ENCODE assay signal across 21 mouse cellular contexts in the genomic region with DNA sequence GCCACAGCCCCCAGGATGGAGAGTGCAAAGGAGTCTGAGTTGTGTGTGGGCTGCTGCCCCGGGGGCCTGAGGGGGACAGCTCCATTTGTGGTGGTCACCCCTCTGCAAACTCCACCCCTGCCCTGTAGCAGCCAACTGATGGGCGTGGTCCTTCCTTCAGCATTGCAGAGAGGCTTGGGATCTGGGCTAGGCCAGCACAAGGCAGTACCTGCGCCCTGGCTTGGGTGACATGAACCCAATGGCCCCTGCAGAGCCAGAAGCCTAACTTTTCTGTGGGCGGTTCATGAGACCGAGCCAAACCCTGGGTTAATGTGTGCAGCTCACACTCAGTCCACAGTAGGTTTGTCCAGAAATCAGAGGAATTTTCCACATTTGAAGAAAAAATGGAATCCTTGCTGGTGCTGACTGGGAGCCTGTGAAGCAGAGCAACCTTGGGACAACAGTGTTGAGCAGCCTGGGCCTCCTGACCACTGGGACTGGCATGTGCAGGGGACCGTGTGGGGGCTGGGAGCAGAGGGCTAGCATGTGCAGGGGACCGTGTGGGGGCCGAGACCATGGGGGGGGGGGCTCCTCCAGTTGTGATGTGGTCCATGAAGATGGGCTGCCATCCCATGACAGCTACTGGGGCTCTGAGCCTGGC. TPM values are rescaled to one million over a fixed set of nuclear protein-coding genes. Genes with fewer than 3 reads are reported as not detected.
DNase-seq lines count a peak whose midpoint lies in the region; ATAC-seq lines count a peak whose summit lies in the region.
"Had no signal": no experiment of that assay in that cellular context is flagged by ENCODE, and none has a peak within 500 bp of the region (broad histone marks: within the 10 kb centered on the region; RNA-seq: fewer than 3 reads in every experiment).

No protein-coding gene starts in this region.

- intact Hi-C loops in left cerebral cortex, postnatal 14 days (cut with DNase I), result no loop called here

- no peak for ATAC-seq in kidney, embryonic 15.5 days (replicated peaks; ENCODE audit: low FRiP score)
- peak; percentile 12; the same call in 1 of the 2 replicates for ATAC-seq in liver, embryonic 16.5 days (ENCODE audit: low read depth)
- ATAC-seq: forebrain, embryonic 15.5 days; intestine, embryonic 16.5 days had no signal

- no peak overlapping the region for H3K9ac ChIP-seq in kidney, embryonic 15.5 days
- H3K9ac ChIP-seq in liver, embryonic 16.5 days (ENCODE audit: low read depth, low read length), result peak overlapping the region; percentile 27
- H3K9ac ChIP-seq: forebrain, embryonic 15.5 days; hindbrain, embryonic 15.5 days; lung, embryonic 15.5 days; neural tube, embryonic 12.5 days had no signal

- H3K4me1 ChIP-seq in kidney, embryonic 15.5 days, result no peaks in the 10 kb centered on the region
- peaks cover 44% of the 10 kb centered on the region for H3K4me1 ChIP-seq in liver, embryonic 16.5 days (ENCODE audit: control insufficient read depth, low read depth, low read length)
- H3K4me1 ChIP-seq: forebrain, embryonic 15.5 days; hindbrain, embryonic 15.5 days; lung, embryonic 15.5 days; neural tube, embryonic 12.5 days had no signal

- H3K27ac ChIP-seq in kidney, embryonic 15.5 days, result no peak overlapping the region
- H3K27ac ChIP-seq in liver, embryonic 16.5 days (ENCODE audit: low read length), result peak overlapping the region; percentile 77
- H3K27ac ChIP-seq: forebrain, embryonic 15.5 days; hindbrain, embryonic 15.5 days; left cerebral cortex, adult 2 months; lung, embryonic 15.5 days; neural tube, embryonic 12.5 days had no signal

- no peak overlapping the region for H3K4me3 ChIP-seq in kidney, embryonic 15.5 days (replicated peaks)
- peak overlapping the region; percentile 6; the same call in 1 of the 2 replicates for H3K4me3 ChIP-seq in liver, embryonic 16.5 days (ENCODE audit: low read depth, low read length)
- H3K4me3 ChIP-seq: forebrain, embryonic 15.5 days; hindbrain, embryonic 15.5 days; left cerebral cortex, adult 2 months; lung, embryonic 15.5 days; neural tube, embryonic 12.5 days had no signal

- DNase-seq in kidney, adult 8-10 months, result peak; percentile 91 to 92
- peak; percentile 94 for DNase-seq in kidney, adult 9 months
- DNase-seq in liver, result peak; percentile 63
- DNase-seq in cerebellum, adult 8-10 months, result no peak
- DNase-seq in heart, postnatal 4 days, result no peak
- DNase-seq in left cerebral cortex, postnatal 14 days (ENCODE audit: low spot score in 2 of 2), result no peak
- DNase-seq: adrenal gland, postnatal 36 days; cerebellum, adult 18-20 months; gastrocnemius, postnatal 25 days; lung, postnatal 4 days; right cerebral cortex, postnatal 4 days; thymus, postnatal 4 days had no signal

- no peak overlapping the region for H3K4me2 ChIP-seq in kidney, embryonic 15.5 days
- H3K4me2 ChIP-seq in liver, embryonic 16.5 days (ENCODE audit: low read depth, low read length), result peak overlapping the region; percentile 46
- H3K4me2 ChIP-seq: forebrain, embryonic 15.5 days; heart, embryonic 11.5 days; hindbrain, embryonic 15.5 days; lung, embryonic 15.5 days; neural tube, embryonic 12.5 days had no signal

- no peaks in the 10 kb centered on the region for H3K9me3 ChIP-seq in kidney, embryonic 15.5 days (replicated peaks)
- H3K9me3 ChIP-seq in liver, embryonic 16.5 days (replicated peaks; ENCODE audit: control insufficient read depth, low read length), result no peaks in the 10 kb centered on the region
- H3K9me3 ChIP-seq: forebrain, embryonic 15.5 days; hindbrain, embryonic 15.5 days; lung, embryonic 15.5 days; neural tube, embryonic 12.5 days had no signal

- no peaks in the 10 kb centered on the region for H3K27me3 ChIP-seq in kidney, embryonic 15.5 days
- H3K27me3 ChIP-seq in liver, embryonic 16.5 days (ENCODE audit: control insufficient read depth, insufficient read depth, low read depth, low read length), result no peaks in the 10 kb centered on the region
- H3K27me3 ChIP-seq: forebrain, embryonic 15.5 days; hindbrain, embryonic 15.5 days; lung, embryonic 15.5 days; neural tube, embryonic 12.5 days had no signal

- WGBS in kidney, embryonic 15.5 days, result 84% methylated on average over 8 of the region's 8 CpGs
- WGBS in liver, embryonic 16.5 days (ENCODE audit: insufficient replicate concordance), result 68% methylated on average over 8 of the region's 8 CpGs

- H3K36me3 ChIP-seq in kidney, embryonic 15.5 days, result peaks cover 86% of the 10 kb centered on the region
- peaks cover 36% of the 10 kb centered on the region for H3K36me3 ChIP-seq in liver, embryonic 16.5 days (ENCODE audit: control insufficient read depth, insufficient read depth)

RNA-seq across cellular contexts. Expression of gene Fahd1, which starts 7.8 kb away (rescaled TPM):
- 39.3 and 40.8 TPM in 2 replicates for polyA plus RNA-seq in kidney, embryonic 15.5 days (2015; fragmentation: Nextera tagmentation; extraction: Ambion mirVana)
- polyA plus RNA-seq in liver, embryonic 16.5 days (2015; fragmentation: Nextera tagmentation; extraction: Ambion mirVana), result 46.3 and 47.3 TPM in 2 replicates
- 10 to 100 TPM; 50.3 to 53.0 TPM for total RNA-seq in heart, postnatal 4 days (2021)
- total RNA-seq in left cerebral cortex, postnatal 14 days (2021), result 10 to 100 TPM; 15.8 to 19.4 TPM

RNA-seq across cellular contexts. Expression of gene Igfals, which starts 7.8 kb away (rescaled TPM):
- 1.7 and 2.1 TPM in 2 replicates for polyA plus RNA-seq in kidney, embryonic 15.5 days (2015; fragmentation: Nextera tagmentation; extraction: Ambion mirVana)
- polyA plus RNA-seq in liver, embryonic 16.5 days (2015; fragmentation: Nextera tagmentation; extraction: Ambion mirVana), result 11.0 and 11.7 TPM in 2 replicates
- total RNA-seq in heart, postnatal 4 days (2021), result 1 to 10 TPM; 2.9 to 3.5 TPM
- total RNA-seq in left cerebral cortex, postnatal 14 days (2021), result not detected
- total RNA-seq: left cerebral cortex, adult 2 months had no signal
- polyA plus RNA-seq: heart, embryonic 11.5 days had no signal

RNA-seq across cellular contexts. Expression of gene Hagh, which starts 18.0 kb away (rescaled TPM):
- polyA plus RNA-seq in kidney, embryonic 15.5 days (2015; fragmentation: Nextera tagmentation; extraction: Ambion mirVana), result 52.3 and 53.4 TPM in 2 replicates
- 124 and 125 TPM in 2 replicates for polyA plus RNA-seq in liver, embryonic 16.5 days (2015; fragmentation: Nextera tagmentation; extraction: Ambion mirVana)
- total RNA-seq in heart, postnatal 4 days (2021), result 10 to 100 TPM; 77.6 to 82.3 TPM
- 100 to 1,000 TPM; 120 to 135 TPM for total RNA-seq in left cerebral cortex, postnatal 14 days (2021)

RNA-seq across cellular contexts. Expression of gene Nubp2, which starts 28.2 kb away (rescaled TPM):
- 54.2 and 57.8 TPM in 2 replicates for polyA plus RNA-seq in kidney, embryonic 15.5 days (2015; fragmentation: Nextera tagmentation; extraction: Ambion mirVana)
- polyA plus RNA-seq in liver, embryonic 16.5 days (2015; fragmentation: Nextera tagmentation; extraction: Ambion mirVana), result 53.2 and 55.5 TPM in 2 replicates
- total RNA-seq in heart, postnatal 4 days (2021), result 10 to 100 TPM; 25.6 to 27.0 TPM
- total RNA-seq in left cerebral cortex, postnatal 14 days (2021), result 10 to 100 TPM; 35.7 to 37.4 TPM

RNA-seq across cellular contexts. Expression of gene Spsb3, which starts 28.5 kb away (rescaled TPM):
- 40.6 and 43.7 TPM in 2 replicates for polyA plus RNA-seq in kidney, embryonic 15.5 days (2015; fragmentation: Nextera tagmentation; extraction: Ambion mirVana)
- 38.9 and 40.3 TPM in 2 replicates for polyA plus RNA-seq in liver, embryonic 16.5 days (2015; fragmentation: Nextera tagmentation; extraction: Ambion mirVana)
- 10 to 100 TPM; 34.8 to 38.6 TPM for total RNA-seq in heart, postnatal 4 days (2021)
- total RNA-seq in left cerebral cortex, postnatal 14 days (2021), result 10 to 100 TPM; 53.5 to 55.5 TPM

Comparison
In these comparisons a context has a peak if more than half of its experiments do, and no peak if none do; other contexts are left out.
1. DNase-seq: peak in kidney, adult 8-10 months (2 of 2), kidney, adult 9 months (single experiment) and liver (single experiment); none in cerebellum, adult 8-10 months (single experiment), heart, postnatal 4 days (single experiment) and left cerebral cortex, postnatal 14 days (0 of 2).